Mouse (Mus musculus) bone marrow macrophage, adult 2 months (primary cell): ENCODE data around the gene Cep112. TPM values are rescaled to one million over a fixed set of nuclear protein-coding genes. Genes with fewer than 3 reads are reported as not detected.

ENCODE experiments used
- H3K27ac ChIP-seq: 2 replicates; pipeline ENCODE4 v1.5.1; 2012; ENCODE audit warnings: low read depth, low read length; ENCODE audit not compliant: insufficient read depth
- H3K4me1 ChIP-seq: 2 replicates; pipeline ENCODE4 v1.6.1; 2012; ENCODE audit warnings: low read length; ENCODE audit not compliant: control insufficient read depth, insufficient read depth
- H3K4me3 ChIP-seq: 2 replicates; pipeline ENCODE4 v1.5.1; 2012; ENCODE audit warnings: mild to moderate bottlenecking, low read length, moderate library complexity; ENCODE audit not compliant: insufficient read depth
- CTCF ChIP-seq: IDR thresholded peaks from 2 replicates; pipeline ENCODE4 v1.5.1; 2012; ENCODE audit warnings: low read depth, mild to moderate bottlenecking, low read length, moderate library complexity
- POLR2A ChIP-seq: IDR thresholded peaks from 2 replicates; pipeline ENCODE4 v1.6.1; 2012; ENCODE audit warnings: mild to moderate bottlenecking, low read depth, low read length, borderline replicate concordance
- polyA plus RNA-seq: library from polyadenylated mRNA; stranded (reverse); fragments of >200 nt; gene quantifications from 2 replicates; pipeline ENCODE4 v1.2.4, GENCODE M21; 2012; ENCODE audit not compliant: missing spikeins, insufficient read depth, insufficient read length

Gene Cep112
- polyA plus RNA-seq, 1 experiment, result 5.0 TPM

- no peak overlapping the region for H3K27ac ChIP-seq
- no peaks in the 10 kb centered on the region for H3K4me1 ChIP-seq
- TF ChIP-seq POLR2A, result no peak
- TF ChIP-seq CTCF, result no peak
- no peak overlapping the region for H3K4me3 ChIP-seq
Measured at GRCm38 (mm10) chr11:108508190-108508589, 83.2 kb downstream of the Cep112 start.

DNA sequence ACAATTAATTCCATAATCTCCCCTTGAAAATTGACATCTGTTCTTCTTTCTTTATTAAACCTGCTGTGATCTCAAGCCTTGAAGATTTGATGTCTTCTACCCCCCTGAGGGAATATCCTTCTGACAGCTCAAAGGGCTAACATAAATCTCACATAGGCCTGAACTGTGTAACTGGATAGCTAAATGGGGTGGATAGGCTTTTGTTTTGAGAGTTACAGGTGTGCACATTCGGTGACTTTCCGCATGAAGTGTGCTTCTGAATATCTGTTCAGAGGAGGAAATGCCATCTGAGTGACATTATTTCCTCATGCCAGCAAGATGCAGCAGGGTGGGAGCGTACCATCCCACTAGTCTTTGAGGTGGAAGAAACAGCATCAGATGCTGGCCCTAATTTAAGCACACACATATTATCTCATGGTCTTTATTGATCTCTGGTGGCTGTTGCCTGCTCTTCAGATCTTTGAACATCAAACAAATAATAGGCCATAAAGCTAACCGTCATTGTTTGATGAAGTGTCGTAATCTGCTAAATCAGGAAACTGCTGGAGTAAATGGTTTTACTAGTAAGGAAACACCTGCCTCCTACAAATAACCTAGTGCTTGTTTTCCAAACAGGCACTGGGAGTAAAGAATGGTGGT is 102.9 kb downstream of the Cep112 start:
- Histone ChIP-seq H3K4me3 (no peak overlapping the region), H3K4me1 (no peaks in the 10 kb centered on the region), H3K27ac (no peak overlapping the region)
- TF ChIP-seq POLR2A (no peak), CTCF (no peak)

DNA sequence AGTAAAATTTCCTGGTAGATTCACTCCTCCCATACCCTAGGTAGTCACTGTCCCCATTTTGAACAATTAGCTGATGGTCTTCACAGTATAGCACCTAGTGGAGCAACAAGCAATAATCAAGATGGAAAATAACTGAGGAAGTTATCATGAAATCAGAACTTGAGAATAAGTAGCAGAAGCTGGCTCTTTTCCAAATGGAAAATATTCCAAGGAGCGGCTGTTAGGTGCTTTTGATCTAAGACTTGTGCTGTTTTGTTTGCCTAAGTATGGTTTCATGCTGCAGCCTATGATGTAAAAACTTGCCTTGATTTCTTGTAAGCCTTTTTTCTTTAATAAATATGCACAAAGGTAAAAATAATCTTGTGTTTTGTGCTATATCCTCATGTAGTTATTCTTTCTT is 107.9 kb downstream of the Cep112 start:
- no peaks in the 10 kb centered on the region for H3K4me1 ChIP-seq
- no peak for TF ChIP-seq POLR2A
- no peak for TF ChIP-seq CTCF
- no peak overlapping the region for H3K27ac ChIP-seq
- H3K4me3 ChIP-seq, result no peak overlapping the region

DNA sequence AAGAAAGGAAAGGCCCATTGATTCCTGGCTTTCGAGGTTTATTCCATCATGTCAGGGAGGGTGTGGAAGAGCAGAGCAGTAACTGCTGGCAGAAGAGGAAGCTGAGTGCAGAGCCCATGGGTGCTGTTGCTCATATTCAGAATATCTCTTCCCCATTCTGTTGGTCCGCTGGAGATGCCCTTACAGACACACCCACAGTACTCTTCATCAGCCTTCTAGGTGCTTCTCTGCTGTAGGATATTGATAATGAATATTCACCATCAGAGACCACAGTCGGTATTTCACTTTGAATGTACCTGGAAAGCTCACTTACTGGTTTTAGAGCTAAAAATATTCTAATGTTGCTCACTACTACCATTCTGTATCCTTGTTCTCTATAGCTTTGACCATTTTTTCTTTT is 109.0 kb downstream of the Cep112 start:
- no peaks in the 10 kb centered on the region for H3K4me1 ChIP-seq
- no peak overlapping the region for H3K4me3 ChIP-seq
- H3K27ac ChIP-seq, result no peak overlapping the region
- no peak for TF ChIP-seq CTCF
- no peak for TF ChIP-seq POLR2A

DNA sequence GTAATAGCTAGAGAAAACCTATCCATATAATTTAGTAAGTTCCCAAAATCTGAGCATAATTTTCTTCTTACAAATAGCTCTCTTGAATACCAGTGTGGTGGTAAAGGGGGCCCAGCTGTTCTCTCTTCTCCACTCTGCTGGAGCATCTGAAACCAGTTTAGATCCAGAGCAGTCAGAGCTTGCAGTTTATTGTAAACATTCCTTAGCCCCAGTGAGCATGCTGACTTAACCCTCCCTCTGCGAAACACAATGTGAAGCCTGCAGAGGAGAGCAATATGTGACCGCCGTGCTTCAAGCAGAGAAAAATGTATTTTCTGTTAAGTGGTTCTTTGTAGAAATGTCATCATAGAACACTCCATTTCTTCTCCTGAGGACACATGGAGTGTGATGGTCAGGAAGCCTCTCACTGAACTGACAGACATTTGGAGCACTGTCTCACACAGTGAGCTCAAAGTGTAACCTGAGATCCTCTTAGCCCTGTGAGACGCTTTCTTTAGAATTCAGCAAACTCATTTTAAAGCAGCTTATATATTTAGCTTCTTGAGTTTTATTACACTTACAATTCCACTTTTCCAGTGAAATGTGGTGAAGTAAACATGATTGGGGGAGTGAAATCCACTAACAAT is 128.1 kb downstream of the Cep112 start:
- H3K4me1 ChIP-seq, result no peaks in the 10 kb centered on the region
- no peak overlapping the region for H3K27ac ChIP-seq
- no peak for TF ChIP-seq POLR2A
- no peak for TF ChIP-seq CTCF
- H3K4me3 ChIP-seq, result no peak overlapping the region

DNA sequence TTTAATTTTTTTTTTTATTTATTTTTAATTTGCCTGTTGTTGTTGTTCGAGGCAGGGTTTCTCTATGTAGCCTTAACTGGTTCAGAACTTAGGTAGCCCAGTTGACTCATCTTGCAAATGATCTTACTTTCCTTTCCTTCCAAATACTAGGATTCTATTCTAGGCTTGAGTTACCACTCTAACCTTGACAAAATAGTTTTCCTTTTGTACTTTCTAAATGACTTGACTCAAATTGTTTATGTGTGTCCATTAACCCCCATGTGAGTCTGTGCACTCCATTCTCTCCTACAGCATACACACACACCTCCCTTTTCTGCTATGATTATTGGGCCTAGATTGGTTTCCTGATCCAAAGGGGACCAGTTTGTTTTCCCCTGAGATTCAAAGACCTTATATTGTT is 128.9 kb downstream of the Cep112 start:
- Histone ChIP-seq H3K4me3 (no peak overlapping the region), H3K4me1 (no peaks in the 10 kb centered on the region), H3K27ac (no peak overlapping the region)
- TF ChIP-seq CTCF (no peak), POLR2A (no peak)

DNA sequence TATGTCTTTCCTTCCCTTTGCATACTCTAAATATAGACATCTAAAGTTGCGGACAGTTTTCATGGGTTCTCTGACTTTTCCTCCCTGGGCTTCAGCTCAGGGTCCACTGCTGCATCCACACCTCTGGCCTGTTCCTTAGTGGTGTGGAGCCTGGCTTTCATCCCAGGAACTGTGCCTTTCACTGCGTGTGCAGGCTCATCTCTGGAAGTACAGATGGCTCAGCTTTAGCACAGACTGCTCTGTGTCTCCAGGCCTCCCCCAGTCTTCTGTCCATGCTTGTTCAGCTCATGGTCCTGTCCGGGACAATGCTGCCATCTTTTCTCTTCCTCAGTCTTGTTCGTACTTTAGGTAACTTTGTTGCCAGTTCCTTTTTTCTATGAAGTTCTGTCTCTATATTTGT is 133.6 kb downstream of the Cep112 start:
- no peak for TF ChIP-seq POLR2A
- TF ChIP-seq CTCF, result no peak
- H3K4me3 ChIP-seq, result no peak overlapping the region
- no peaks in the 10 kb centered on the region for H3K4me1 ChIP-seq
- H3K27ac ChIP-seq, result no peak overlapping the region

DNA sequence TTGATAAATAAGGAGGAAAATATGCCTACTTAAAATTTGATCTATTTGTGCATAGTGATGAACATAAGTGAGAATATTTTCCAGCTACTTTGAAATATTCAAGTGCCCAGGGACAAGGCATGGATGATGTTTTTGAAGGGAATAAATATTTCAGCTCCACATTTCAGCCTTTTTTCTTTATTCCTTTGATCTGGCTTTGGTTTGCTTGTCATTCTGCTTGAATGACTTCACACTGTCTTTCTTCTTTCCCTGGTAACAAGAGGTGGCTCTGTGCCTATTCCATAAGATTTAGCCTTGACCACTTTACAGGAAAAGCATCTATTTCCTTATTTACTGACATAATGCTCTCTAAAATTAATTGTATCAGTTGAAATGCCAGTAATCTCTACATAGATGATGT is 134.5 kb downstream of the Cep112 start:
- Histone ChIP-seq H3K27ac (no peak overlapping the region), H3K4me3 (no peak overlapping the region), H3K4me1 (no peaks in the 10 kb centered on the region)
- TF ChIP-seq POLR2A (no peak), CTCF (no peak)

DNA sequence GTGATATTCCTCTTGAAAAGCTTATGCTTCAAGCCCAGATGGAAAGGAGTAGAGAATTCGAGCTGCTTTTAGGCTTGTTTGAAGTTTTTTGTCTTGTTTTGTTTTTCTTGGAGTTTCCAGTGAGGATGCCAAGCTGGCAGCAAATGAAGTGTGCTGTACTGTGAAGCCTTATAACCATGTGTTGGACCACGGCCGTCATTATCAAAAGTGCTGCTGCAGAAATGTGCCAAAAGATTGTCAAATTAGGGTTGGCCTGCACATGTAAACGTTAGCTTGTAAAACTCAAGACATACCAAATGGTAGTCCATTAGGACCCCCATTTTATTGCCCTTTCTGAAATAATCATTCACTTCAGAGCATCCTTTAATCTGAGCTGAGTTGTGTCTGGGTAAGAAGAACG is 137.1 kb downstream of the Cep112 start:
- H3K4me1 ChIP-seq, result no peaks in the 10 kb centered on the region
- TF ChIP-seq POLR2A (no peak), CTCF (no peak)

GRCm38 (mm10) chr11:108586551-108587184 is 161.7 kb downstream of the Cep112 start:
- Histone ChIP-seq H3K27ac (no peak overlapping the region), H3K4me3 (no peak overlapping the region), H3K4me1 (no peaks in the 10 kb centered on the region)
- no peak for TF ChIP-seq CTCF
- no peak for TF ChIP-seq POLR2A

More for the DNA sequence above, 137.1 kb downstream of the Cep112 start:
- Histone ChIP-seq H3K4me3 (no peak overlapping the region), H3K27ac (no peak overlapping the region)
